Mouse (Mus musculus) T-helper 17 cell (primary cell): Measurements from ENCODE around the gene Flad1.

ENCODE experiments used
- in situ Hi-C, 2 experiments: fragments of 300-600 bp; cut with MboI, MseI; formaldehyde crosslinking; loops; 1 replicate in 1 of 2; 2 replicates in 1 of 2; pipeline ENCODE4 v1.15.1; 2025; ENCODE audit warnings: high pct_unique_total_duplicates in 2 of 2

Gene Flad1

DNA sequence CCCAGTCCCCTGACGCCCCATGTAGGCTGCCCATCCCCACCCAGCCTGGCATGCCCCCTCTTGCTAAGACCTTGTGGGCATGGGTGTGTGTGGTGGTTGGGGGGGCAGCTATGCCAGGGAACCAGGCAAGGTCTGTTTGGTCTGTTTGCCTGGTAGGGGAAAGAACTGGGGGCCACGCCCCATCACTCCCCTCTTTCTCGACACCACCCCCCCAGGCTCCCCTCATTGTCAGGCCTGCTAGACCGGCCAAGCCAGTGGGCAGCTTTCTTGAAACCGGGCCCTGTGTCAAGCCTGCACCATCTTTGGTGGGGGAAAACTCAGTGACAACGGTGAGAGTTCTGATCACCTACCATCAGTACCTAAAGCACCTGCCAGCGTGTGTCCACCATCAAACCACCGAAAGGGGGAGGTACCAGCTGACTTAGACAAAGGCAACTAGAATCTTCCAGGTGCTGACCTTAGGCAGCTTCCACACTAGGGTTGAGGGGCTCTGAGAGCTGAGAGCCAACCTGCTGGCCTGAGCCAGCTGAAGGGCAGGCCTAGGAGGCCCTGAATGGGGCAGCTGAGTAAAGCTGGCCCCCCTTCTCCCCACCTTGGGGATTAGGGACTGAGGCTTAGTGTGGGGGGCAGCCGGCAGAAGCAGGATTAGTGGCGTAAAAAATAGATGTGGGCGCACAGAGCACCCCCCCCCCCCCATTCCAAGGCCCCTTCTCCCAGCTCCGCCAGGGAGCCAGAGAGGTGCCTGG, 27.2 kb downstream of the Flad1 start:
- in situ Hi-C loops = no loop called here

DNA sequence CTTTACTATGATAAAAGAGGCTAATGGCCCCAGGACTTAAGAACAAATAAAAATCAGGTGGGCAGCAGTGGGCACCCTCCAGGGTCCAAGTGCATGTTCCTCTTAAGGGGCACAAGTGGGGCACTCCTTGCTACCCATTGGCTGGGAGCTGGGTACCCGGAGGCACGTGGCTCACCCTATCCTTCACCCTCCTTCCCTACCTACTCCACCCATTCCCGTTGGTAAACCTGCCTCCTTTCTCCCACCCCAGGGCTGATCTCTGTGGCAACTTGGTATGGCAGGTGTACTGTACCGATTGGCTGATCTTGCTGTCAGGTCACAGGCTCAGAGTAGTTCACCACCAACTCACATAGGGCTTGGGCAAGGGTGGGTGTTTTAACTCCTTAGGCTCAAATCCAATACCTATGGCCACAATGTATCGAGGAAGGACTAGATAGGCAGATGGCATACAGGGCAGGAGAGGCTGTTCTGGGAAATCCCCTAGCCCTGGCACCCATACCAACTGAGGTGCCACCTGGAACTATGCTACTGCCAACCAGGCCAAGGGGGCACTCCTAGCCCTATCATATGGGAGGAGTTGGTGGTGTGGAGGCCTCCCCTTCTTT, 27.9 kb downstream of the Flad1 start:
- in situ Hi-C loops = no loop called here

DNA sequence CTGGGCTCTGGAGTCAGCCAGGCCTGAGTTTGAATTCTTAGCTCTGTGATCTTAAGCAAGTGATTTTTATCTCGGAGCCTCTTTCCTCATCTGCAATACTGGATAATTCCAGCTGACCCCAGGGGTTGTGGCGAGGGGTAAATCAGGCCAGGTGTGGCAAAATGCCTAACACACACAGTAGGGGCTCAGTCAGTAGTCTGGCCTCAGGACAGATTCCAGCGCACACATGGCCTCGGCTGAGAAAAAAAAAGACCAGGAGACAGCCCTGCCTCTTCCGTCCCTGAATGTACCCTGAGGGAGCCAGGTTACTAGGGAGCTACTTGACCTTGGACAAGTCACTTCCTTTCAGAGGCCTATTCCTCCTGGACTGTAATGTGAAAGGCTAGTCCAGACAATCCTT, 28.7 kb downstream of the Flad1 start:
- in situ Hi-C loops = no loop called here

DNA sequence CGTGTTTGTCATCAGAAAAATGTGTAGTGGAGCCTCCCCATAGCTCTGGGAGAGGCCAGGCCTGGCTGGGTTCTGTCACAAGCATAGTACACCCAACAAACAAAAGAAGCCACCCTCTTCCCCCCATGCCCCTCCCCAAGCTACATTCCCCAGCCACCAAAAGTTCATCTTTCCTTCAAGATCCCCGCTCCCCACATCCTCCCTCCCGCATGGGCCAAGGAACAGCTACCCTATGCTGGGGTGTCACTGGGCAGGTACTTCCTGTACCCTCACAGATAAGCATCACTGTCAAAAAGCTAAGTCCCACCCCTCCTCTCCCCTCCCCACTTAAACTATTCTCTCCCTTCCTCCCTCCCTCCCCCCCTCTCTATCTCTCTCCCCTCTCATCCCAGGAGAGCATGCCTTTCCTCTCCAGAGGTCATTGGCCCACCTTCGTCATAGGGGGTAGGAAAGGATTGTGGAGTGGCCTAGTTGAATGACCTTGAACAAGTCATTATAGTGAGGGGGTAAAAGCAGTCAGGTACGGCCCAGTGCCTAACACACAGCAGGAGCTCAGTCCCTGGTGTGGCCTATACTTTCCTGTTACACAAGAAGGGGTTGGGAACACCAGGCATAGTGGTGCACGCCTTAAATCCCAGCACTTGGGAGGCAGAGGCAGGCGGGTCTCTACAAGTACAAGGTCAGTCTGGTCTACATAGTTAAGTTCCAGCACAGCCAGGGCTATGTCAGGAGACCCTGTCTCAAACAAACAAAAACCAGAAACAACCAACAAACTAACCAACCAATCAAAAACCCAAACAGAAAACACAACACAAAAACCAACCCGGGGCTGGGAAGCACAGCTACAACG, 29.4 kb downstream of the Flad1 start:
- in situ Hi-C loops = no loop called here

DNA sequence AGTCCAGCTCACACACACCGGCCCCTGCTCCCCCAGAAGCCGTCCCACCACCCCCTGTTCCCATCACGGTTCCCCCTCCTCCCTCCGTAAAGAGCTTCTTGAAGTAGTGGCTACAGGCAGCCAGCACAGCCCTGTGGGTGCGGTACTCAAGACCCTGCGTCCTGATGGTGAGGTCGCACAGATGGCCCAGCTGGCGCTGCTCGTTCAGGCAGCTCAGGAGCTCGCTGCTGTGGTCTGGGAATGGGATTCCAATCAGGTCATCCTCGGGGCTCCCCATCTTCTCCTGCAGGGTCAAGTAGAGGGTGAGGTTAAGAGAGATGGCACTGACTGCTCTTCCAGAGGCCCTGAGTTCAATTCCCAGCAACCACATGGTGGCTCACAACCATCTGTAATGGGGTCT, 30.4 kb downstream of the Flad1 start:
- in situ Hi-C loops = no loop called here

DNA sequence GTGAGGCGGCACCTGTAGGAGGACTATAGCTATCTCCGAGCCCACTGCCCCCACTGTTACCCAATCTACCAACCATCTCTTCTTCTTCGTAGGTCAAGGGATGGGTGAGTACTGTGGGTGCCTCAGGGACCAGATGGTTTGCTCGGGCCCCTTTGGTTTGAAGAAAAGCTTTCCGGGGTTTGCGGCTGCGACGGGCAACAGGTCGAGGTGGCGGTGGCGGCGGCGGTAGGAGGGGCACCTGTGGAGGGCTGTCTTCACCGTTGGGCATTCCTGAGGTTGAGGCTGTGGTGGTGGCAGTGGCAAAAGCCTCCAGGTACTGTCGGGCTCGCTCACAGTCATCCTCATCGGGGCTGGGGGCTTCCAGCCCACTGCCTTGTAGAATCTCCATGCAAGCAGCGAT, 31.0 kb downstream of the Flad1 start:
- in situ Hi-C loops = no loop called here

DNA sequence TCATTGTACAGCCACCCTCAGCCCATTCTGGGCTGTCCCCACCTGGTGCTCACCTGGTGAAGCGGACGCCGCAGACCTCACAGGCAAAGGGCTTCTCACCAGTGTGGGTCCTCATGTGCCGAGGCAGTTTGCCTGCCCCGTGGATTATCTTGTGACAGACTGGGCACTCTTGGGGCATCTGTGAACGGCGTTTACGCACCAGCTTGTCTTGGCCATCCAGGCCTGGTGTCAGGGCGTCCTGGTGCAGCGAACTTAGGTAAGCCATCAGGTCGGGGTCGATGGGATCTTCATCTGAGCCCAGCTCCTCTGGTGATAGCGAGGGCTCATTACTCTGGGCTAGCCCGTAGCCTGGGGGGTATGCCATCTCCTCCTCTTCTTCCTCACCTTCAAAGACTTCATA, 31.4 kb downstream of the Flad1 start:
- in situ Hi-C loops = no loop called here

DNA sequence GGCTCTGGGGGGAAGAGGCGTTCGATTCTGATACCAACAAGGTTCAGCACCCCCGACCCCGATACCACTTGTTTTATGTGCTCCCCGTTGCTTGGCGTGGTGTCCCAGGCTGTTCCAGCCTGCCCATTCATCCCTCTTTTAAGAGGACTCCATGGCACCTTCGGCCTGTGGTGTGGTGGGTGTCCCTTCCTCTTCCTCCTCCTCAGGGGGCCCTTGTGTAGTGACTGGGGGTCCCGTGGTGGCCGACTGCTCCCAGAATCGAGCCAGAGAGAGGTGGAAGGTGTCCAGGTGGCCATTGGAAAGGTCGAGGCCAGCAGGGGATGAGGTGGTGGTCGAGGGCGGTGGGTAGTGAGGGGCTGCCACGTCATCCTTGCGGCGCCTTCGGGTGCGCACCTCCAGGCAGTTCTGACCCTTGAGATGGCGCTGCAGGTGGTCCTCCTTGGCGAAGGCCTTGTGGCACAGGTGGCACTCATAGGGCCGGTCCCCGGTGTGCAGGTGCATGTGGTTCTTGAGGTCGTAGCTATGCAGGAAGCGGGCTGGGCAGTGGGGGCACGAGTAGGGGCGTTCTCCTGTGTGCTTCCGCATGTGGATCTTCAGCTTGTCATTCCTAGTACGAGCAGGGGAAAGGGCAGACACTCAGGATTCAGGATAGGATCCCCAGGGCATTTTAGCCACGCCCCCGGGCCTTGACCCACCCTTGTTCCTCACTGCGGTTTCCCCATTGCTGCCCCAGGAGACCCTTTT, 32.1 kb downstream of the Flad1 start:
- in situ Hi-C loops = no loop called here

DNA sequence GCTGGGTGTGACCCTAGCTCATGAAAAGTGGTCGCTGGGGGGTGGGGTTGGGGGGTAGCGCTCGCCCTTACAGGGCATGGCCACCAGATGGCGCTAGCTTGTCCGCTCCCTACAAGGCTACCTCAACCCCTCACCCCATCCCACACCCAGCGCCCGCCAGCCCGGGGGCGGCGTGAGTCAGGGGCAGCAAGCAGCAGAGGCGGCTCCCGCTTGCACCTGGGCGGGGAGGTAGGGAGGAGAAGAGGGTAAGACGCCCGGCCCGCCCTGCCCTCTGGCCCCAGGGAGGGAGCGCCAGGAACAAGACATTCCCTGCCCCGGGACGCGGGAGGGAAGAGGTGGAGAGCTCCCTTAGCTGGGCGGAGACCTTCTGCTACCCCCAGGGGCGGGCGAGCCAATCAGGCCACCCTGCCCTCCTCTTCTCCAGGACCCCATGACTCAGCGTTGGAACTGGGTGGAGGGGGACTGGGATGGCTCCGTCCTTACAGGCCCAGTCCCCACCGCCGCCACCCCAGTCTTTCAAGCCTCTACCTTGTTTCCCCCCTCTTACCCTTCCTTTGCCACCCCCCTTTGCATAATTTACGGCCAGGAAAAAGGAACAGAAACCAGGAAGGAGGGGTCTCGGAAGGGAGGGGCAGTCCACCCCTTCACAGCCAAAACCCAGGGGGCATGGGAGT, 33.1 kb downstream of the Flad1 start:
- in situ Hi-C loops = no loop called here

DNA sequence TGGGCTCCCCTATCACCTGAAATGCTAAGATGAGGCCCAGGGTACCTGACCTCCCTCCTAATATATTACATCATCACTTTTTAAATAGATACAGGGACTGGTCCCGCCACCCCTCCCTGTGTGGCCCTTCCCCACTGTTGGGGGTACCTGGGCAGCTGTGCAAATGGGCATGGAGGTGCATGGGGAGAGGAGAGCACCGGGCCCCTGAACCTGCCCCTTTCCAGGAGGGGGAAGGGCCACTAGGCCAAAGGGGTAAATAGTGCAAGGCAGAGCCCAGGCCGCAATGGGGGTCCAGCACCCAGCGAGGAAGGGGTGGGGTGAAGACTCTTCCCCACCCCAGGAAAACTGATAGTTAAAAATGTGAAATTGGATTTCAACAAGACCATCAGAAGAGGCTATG, 33.8 kb downstream of the Flad1 start:
- in situ Hi-C loops = no loop called here

DNA sequence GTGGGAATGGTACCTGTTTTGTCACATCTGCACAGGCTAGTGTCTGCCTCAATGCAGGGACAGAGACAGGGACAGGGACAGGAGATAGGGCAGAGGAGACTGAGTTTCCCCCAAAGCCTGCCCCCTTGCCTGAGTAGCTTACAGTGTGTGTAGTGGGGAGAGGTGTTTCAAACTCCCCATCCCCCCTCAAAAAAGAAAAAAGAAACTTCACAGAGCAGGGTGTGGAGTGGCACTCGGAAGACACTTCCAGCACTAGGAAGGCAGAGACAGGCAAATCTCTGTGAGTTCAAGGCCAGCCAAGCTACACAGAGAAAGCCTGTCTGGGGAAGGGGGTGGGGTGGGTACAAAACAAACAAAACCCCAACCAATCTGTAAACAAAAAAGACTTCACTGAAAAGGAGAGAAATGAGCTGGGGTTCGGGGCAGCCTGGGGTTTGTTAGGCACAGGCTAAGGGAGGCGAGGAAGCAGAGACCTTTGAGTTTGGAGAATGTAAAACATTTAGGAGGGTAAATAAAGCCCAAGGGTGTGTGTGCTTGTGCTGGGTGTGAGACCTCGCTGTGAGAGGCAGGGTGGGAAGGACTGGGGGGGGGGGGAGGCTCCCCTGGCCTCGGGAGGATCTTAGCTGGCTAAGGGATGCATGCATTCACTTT, 38.0 kb downstream of the Flad1 start:
- in situ Hi-C loops = no loop called here

DNA sequence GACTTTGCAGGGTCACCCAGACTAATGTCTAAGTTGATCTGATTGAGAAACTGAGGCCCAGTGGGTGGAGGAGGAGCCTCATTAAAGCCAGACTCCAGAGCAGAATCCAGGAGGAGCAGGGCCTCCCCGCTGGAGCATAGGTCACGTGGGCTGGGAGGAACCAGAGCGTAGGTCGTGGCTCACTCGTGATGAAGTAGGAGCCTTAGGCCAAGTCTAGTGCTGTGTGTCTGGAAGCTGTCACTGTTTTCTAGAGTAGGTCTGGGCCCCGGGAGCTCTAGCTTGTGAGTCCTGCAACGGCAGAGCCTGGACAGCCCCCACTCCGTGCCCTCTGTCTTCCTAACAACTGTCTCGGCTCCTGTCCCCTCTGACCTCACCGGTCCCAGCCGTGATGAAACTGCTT, 44.3 kb downstream of the Flad1 start:
- in situ Hi-C loops = no loop called here

DNA sequence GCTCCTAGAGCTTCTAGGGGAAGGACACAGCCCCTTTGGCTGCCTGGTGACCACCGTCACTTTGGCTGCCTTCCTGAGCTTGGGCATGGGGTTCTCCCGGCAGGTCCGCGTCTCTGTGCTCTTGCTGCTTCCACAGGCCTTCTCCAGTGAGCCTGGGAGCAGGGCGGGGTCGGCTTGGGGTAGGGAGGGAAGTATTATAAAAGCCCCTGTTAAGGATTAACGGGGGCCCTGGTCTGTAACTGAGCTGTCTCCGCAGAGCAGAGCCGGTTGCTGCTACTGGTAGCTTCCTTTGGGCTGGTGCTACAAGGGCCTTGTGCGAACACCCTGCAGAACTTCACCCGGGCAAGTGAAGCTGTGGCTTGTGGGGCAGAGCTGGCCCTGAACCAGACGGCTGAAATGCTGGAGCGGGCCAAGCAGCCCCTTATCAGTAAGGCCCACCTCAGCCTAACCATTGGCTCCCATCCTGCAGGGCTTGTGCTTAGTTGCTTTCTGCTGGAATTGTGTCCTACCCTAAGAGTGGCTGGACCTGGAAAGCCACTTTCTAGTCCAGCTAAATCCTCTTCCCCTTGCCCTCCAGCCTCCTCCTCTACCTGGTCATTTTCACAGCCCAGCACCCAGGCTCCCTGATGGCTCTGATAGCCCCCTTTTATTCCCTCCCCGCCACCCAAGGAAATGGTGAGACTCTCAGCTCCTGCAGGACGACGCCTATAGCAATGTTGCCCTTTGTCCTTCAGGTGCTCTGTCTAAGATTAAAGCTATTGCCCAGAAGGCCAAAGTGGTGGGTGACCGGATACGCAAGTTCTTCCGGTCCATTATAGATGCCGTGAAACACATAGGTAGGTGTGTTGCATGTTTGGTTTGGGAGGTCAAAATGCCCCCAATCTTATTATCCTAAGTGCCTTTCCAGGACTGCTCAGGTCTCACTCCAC, 45.9 kb downstream of the Flad1 start:
- in situ Hi-C loops = no loop called here

DNA sequence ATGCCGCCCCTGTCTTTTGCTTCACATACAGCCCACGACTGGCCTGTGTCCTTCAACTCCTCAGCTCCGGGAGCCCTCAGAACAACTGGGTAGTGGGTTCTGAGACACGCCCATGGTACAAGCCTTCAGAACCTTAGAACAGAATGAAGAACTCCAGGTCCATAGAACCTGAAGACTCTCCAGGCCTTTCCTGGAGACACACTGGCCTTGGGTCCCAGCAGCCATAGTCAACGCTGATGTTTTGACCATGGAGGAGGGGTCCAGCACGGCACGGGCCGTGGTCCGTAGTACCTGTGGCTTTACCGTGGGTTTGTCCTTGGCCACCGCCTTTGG, 46.6 kb downstream of the Flad1 start, which contains the start of gene Dcst1:
Gene Dcst1 (minus strand): TSS at position 101 of the 333 bp plus-strand sequence.
- in situ Hi-C loops = no loop called here

DNA sequence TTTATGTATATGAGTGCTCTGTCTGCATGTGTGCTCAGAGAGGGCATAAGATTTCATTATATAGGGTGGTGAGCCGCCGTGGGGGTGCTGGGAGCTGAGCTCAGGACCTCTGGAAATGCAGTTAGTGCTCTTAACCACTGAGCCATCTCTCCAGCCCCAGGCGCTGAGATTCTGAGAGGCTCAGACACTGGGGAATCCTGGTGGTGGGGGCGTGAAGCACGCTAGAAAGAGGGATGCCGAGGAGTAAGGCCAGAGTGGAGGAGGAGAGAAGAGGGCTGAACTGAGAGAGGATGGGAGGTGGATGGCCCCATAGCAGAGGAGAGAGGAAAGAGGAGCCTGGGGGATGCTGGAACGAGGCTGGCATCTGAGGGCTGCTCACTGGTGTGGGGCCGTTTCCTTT, 47.0 kb downstream of the Flad1 start:
- in situ Hi-C loops = no loop called here

DNA sequence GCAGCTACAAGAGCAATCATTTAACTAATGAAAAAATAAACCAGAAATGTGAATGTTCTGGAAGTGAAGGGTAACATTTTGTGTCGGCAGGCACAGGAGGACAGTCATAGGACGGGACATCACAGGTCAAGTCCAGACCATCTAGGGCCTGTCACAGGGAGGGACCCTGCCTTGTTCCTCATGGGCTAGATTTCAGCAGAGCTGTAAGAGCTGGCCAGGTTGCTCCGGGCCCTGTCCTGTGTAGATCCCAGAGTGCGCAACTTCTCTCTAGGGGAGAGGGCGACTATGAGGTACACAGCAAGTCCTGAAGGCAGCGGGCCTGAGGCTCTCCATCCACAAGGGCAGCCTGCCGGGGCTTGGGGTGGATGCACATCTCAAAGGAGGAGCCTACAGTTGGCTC, 50.0 kb downstream of the Flad1 start, which contains the start of gene Dcst2:
Gene Dcst2 (plus strand): TSS at position 301 of the 400 bp plus-strand sequence.
- in situ Hi-C loops = no loop called here

DNA sequence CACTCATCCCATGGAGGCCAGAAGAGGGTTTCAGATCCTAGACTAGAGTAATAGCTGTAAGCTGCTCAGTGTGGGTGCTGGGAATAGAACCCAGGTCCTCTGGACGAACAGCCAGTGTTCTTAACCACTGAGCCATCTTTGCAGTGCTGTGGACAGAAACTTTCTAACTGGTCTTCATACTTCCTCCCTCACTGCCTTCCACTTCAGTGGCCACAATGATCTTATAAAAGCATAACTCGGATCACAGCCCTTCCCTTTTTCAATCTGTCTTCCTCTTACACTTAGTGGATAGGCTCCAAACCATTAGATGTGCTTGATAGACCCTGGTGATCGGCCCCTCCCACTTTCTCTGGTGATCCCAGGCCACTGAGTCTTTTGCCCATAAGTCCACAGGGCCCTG, 51.4 kb downstream of the Flad1 start:
- in situ Hi-C loops = no loop called here

DNA sequence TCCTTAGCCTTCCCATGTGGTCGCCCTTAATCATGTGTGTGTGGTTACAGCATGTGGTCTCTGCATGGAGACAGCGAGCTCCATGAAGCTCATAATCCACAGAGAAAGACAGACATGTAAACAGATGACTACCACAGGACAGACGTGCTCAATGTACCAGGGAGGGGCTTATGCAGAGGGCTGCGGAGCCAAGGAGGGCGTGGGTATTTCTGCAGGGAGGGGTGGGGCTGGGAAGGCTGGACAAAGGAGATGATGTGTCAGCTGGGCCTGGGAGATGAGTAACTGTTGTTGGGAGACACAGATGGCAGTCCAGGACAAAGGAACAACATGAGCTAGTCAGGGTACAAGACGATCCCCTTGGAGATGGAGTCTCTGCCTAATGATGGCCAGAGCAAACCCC, 52.0 kb downstream of the Flad1 start:
- in situ Hi-C loops = no loop called here

DNA sequence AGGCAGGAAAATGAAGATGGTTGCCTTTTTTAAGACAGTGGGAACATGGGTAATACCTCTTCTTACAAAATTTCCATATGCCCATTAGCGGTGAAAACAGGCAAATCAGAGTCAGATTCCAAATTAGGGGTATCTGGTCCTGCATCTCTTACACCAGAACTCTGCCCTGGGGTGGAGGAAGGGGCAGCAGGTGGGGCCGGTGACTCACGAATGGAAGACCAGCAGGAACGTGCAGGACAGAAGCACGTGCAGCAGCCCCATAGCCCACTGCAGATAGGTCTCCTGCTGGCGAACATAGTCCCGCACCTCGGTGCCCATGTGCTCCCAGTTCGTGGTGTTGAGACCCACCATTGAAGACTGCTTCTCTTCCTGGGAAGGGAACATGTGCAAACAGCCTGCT, 55.6 kb downstream of the Flad1 start:
- in situ Hi-C loops = no loop called here

DNA sequence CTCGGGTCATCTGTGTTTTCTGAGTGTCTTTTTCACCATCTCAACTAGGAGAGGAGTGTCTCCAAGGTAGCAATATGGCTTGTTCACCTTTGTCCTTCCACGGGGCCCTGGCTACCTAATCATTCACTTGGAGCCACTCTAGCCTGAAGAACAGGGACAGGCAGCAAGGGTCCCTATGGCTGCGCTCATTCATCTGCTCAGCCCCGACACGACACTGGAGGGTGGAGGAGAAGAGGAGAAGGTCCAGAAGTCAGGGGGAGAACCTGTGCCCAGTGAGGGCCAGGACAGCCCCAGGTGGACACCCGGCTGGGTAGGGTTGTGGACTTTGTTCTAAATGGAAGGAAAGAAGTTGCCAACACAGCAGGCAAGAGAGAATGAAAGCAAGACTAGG, 56.2 kb downstream of the Flad1 start:
- in situ Hi-C loops = no loop called here
